Mouse (Mus musculus): ENCODE data around the gene Matn3.

Matn3 gene

DNA sequence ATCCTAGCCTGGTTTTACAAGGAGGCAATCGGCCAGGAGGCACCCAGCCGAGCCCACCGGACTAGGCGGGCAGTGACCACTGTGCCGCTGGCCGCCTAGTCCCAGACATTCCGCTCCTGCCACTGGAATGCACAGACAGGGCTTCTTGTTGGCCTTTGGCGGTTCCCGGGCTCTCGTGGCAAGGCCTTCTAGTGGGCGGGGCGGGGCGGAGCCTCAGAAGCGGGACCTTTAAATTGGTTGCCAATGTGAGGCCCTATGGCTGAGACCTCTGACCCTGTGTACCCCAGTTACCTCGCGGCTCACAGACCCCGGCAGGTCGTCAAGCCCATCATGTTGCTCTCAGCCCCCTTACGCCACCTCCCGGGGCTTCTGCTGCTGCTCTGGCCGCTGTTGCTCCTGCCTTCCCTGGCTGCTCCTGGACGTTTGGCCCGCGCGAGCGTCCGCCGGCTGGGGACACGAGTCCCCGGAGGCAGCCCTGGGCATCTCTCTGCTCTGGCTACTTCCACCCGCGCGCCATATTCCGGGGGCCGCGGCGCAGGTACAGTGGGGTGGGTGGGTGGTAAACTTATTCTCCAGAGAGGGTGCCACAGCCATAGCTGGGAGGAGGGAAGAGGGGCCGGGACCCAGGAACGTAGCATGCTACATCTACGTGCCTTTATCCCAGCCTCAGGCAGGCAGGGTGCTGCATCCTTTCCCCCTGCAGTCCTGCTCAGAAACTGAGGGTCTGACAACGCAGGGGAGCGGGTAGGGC, at the start of gene Matn3:
TSS of gene Matn3 (plus strand) at position 216 of the 751 bp plus-strand sequence.
- peak; percentile 17 to 58 for DNase-seq

DNA sequence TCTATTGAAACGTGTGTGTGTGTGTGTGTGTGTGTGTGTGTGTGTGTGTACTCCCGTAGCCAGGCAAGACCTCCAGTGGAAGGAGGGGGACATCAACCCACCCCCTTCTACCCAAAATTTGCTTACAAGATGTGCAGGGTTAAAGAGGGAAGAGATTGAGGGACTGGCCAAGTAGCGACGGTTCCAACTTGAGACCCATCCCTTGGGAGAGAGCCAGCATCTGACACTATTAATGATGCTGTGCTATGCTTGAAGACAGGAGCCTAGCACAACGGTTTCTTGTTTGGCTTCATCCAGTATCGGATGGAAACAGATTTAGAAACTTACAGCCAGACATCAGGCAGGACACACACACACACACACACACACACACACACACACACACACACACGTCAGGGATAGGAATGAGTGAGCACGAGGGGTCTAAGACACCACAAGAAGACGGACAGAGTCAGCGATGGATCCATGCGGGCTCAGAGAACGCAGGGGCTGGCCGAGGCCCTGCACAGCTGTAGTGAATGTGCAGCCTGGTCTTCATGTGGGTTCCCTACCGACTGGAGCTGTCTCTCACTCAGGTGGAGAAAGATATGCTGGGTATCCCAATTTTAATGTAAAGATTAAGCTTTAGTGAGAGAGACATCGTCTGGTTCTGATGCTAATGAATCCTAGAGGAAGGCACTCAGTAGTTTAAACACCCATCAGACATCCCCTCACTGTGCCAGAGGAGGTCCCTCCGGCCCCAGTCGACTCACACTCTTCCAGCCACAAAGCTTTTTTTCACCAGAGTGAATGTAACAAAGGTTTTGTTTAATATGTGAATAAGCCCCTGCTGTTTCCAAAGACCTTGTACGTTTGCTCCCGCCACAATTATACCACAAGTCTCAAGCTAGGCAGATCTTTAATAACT, 48.6 kb upstream of the Matn3 start:
- no peak for DNase-seq

GRCm38 (mm10) chr12:8900107-8900698, 47.5 kb upstream of the Matn3 start:
- DNase-seq = no peak

- no peak for DNase-seq
Observed at GRCm38 (mm10) chr12:8900919-8901663, 46.6 kb upstream of the Matn3 start.

- no peak for DNase-seq
Observed at GRCm38 (mm10) chr12:8901934-8902333, 45.8 kb upstream of the Matn3 start.

DNA sequence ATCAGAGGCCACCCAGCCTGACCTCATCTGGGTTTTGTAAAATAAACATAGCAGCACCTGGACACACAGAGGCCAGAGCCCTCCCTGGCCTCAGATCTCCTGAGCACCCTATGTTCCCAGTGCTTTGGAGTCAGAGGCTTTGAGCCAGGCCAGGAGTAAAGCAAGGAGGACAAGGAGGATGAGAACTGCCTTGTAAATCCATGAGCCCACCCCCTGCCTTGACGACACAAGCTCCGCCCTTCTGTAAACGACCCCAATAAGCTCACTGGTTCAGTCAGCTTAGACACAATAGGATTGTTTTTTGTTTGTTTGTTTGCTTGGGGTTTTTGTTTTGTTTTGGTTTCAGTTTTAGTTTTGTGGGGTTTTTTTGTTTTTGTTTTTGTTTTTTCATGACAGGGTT, 45.2 kb upstream of the Matn3 start:
- DNase-seq = no peak

- DNase-seq = no peak
Observed at GRCm38 (mm10) chr12:8912860-8913685, 34.7 kb upstream of the Matn3 start.

DNA sequence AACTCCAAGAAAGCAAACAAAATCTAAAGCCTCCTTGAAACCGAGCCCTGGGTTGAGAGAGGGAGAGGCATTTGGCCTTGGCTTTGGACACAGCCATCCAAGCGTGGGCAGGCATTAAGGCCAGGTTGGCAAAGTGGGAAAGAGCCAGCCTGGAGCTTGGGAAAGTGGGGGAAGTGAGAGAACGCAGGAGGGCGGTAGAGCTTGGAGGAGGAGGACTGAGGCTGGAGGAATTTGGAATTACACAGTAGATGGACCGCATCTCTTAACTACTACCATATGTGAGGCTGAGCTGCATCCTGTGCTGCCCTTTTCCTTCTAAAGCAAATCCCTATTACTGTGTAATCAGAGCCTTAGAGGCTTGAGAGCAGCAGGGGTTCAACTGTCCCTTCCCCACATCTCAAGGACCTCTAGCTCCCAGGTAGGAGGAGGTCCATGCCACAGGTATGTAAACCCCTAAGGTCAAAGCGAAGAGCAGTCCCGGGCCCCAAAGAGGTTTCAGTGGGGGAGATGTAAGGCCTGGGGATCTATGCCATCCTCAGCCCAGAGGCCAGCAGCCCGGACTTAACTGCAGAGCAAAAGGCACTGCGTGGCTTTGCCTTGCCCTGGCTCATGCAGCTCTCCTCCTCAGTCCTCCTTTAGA, 33.9 kb upstream of the Matn3 start:
- no peak for DNase-seq

DNA sequence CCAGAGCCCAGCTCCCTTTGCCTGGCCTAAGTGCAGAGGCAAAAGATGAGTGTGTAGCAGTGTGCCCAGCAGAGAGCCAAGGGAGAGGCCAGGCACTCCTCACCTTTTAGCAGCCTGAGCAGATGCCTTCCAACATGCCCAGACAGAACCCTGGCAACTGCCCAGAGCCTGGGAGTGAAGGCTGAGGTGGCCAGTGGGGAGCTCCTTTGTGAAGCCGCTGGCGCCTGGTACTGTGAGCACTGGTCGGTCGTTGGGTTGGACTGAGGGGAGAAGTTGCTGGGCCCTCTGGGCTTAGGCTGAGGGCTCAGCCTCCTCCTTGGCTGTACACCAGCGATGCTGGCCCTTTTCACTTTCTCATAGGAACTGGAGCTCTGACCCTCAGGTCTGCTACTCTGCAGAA, 31.4 kb upstream of the Matn3 start:
- DNase-seq = no peak

GRCm38 (mm10) chr12:8919231-8919630, 28.5 kb upstream of the Matn3 start:
- no peak for DNase-seq

- no peak for DNase-seq
Observed at GRCm38 (mm10) chr12:8920996-8921393, 26.7 kb upstream of the Matn3 start.

GRCm38 (mm10) chr12:8921394-8922368, 26.0 kb upstream of the Matn3 start, which contains the start of gene Laptm4a:
Laptm4a (plus strand) TSS chr12:8921664.
- peak; percentile 92 to 95 for DNase-seq

DNA sequence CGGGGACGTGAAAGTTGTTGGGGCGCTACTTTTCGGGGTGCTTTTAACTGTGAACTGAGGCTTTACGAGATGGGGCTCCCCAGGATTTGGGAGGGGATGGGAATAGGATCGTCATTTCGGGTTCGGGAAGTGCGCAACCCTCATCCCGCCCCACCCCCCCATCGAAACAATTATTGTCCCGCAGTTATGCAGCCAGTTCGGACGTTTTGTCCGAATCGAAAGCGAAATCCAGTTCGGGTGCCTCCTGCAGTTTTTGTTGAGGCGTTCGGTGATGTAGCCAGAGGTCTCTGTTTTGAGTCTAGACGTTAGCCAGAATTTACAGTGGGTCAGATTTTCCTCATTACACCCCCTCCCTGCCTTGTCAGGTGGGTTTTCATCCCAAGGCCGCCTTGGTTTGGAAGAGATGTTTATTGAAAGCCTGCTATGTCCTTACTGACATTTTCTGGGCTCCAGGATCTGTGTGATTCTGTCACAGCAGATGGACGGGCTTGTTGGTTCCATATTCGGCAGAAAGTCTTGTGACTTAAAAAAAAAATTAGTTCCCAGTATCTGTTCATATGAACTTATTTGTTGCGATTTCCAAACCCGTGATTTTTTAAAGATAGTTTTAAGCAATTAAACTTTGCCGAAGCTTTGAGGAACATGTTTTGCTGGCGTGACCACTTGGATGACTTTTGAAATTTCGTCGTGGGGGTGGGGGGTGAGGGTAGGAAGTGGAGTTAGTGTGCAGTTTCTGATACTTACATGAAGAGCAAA, 25.2 kb upstream of the Matn3 start:
- no peak for DNase-seq

DNA sequence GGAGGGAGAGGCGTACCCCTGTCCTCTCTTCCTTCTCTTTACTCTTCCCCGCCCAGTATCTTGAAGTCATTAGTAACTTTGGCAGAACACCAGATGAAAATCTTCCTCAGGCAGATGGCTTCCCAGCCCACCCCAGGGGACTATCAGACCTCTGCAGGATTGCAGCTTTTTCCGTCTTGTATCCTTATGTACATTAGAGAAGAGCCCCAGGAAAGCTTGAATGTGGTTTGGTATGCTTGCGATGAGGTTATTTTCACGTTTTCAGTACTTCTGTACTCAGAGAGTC, 24.7 kb upstream of the Matn3 start:
- DNase-seq = no peak

DNA sequence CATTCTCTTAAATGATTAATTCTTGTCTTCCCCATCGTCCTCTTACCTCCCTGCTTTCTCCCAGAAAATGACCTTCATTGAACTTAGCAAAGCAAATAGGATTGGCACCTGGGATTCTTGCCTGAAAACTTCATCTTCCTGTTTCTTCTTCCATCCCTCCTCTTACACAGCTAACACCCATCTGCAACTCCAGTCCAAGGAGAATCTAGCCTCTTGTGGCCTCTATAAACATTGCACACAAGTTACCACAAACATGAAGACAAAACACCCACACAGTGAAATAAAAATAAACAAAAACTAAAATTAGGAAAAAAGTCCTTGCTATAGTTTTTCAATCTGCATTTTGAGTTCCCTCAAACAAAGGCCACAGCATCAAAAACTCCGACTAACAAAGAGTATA, 24.1 kb upstream of the Matn3 start:
- no peak for DNase-seq

- no peak for DNase-seq
Observed at GRCm38 (mm10) chr12:8927652-8928051, 20.1 kb upstream of the Matn3 start.

GRCm38 (mm10) chr12:8928766-8929165, 19.0 kb upstream of the Matn3 start:
- DNase-seq = no peak

DNA sequence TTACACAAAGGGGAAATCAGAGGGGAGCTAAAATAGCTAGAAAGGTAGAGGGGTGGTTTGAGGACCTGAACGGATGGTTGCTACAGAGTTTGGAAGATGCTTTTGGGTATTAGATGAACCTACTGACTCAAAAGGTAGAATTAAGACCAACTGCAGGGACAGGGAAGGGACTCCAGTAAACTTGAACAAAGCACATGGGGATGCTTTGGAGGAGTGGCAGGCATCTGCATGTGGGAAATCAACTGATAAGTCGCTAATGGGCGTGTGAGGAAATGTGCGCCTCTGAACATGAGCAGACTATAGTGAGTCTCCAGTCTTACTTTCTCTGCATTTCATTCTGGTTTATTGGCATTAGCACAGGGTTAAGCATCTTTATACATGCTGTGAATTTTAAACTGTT, 16.6 kb upstream of the Matn3 start:
- DNase-seq = no peak

DNA sequence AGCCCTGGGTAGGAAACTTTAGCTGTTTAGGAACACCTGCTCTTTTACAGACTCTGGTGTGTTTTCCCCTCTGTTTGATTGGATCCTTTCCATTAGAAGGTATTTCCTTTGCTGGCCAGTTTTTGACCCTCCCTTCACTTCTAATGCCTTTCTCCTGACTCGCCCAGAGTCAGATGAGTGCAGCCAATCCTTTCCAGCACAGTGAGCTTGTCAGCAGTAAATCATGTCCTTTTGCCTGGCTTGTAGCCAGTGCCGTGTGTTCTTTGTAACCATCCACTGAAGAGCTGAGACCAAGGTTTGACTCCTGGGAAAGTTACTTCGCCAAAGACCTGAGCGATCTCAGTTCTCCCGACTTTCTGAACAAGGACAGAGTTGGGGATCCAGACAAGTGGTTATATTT, 12.4 kb upstream of the Matn3 start:
- DNase-seq = no peak

- peak in 1 of 2 experiments; percentile 22 for DNase-seq
Observed at GRCm38 (mm10) chr12:8936210-8936609, 11.5 kb upstream of the Matn3 start.

All from spleen, adult 18-20 months (tissue).